Mouse (Mus musculus): ENCODE data around the gene Gmeb2.

Gmeb2 gene

DNA sequence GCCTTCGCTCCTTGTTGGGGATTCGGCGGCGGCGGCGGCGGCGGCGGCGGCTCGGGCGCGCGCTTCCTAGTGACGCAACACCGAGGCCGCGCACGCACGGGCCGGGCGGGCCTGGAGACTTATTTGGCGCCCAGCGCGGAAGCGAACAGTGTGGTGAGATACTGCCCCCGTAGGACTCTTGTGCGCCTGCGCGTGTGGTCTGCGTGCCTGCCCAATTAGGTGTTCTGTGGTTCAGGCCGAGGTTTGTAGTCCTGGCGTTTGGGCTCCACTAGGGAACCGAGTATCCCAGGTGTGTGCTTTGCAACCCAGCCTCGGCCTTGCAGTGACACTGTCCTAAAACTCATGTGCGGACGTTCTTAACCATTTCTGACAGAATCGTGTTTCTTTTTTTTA is at the start of gene Gmeb2:
Gene Gmeb2, minus strand, starts transcription at position 78 of the 393 bp plus-strand sequence.
- peak; percentile 95 for DNase-seq

DNA sequence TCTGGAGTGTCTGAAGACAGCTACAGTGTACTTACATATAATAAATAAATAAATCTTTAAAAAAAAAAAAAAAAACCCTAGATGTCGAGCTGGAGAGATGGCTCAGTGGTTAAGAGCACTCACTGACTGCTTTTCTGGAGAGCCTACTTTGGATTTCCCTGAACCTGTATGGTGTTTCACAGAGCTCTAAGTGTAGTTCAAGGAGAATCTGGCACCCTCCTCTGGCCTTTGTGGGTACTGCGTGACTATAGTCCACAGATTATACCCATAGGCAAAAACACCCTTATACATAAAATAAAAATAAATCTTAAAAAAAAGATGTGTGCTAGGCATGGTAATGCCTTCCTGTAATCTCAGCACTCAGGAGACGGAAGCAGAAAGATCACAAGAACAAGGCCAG is 46.2 kb upstream of the Gmeb2 start:
- peak; percentile 72 for DNase-seq

DNA sequence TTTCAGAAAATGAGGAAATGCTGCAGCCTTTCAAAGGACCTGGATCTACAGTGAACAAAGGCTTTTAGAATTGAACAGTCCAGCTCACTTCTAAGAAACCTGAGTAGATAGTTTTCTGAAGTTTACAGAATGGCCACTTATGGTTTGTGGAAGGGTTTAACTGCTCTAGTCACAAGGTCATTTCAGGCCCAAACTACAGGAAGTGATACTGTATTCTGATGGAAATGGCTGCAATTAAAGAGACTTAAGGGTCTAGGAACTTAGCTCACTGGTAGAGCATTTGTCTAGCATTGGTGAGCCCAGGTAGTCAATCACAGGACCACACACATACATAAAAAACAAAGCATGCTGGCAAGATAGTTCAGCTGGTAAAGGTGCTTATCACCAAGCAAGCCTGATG is 44.7 kb upstream of the Gmeb2 start:
- no peak for DNase-seq

DNA sequence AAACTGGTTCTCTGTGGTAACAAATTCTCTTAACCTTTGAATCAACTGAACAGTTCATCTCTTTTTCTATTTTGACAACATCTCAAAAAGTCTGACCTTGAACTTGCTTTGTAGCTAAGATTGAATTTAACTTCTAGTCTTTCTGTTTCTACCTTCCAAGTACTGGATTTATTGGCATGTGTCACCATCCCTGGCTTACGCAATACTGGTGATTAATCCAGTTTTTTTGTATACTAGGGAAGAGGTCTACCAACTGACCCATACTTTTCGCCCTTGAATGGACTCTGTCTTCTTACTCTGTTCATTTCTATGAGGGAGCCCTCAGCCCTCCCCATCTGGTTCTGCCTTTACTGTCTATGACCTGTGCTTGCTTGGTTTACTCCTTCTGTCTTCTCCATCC is 38.3 kb upstream of the Gmeb2 start:
- no peak for DNase-seq

DNA sequence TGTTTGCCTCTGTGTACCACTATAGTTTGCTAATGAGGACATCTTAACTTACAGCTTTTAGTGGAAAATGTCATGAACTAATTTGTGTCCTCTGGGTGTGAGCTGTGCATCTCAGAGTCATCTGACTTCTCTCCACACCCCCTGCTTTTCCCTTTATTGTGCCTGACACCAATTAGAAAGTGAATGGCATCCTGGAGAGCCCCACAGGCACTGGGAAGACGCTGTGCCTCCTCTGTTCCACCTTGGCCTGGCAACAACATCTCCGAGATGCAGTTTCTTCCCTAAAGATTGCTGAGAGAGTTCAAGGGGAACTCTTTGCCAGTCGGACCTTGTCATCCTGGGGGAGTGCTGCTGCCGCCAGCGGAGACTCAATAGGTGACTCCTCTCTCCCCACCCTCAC is 34.3 kb upstream of the Gmeb2 start:
- no peak for DNase-seq

DNA sequence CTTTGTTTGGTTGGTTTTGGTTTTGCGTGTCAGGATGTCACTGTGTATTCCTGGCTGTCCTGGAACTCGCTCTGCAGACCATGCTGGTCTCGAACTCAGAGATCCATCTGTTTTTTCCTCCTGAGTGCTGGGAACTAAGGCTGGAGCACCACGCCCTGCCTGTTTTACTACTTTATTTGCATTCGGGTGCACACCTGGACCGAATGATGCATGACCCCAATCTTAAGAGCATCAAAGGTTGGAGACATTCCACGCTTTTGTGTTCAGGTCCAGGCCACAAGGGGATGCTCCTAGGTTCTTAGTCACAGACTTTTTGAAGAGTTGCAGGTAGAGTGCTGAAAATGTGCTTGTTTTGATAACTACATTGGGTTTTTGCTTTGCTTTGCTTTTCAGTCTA is 32.3 kb upstream of the Gmeb2 start:
- no peak for DNase-seq

DNA sequence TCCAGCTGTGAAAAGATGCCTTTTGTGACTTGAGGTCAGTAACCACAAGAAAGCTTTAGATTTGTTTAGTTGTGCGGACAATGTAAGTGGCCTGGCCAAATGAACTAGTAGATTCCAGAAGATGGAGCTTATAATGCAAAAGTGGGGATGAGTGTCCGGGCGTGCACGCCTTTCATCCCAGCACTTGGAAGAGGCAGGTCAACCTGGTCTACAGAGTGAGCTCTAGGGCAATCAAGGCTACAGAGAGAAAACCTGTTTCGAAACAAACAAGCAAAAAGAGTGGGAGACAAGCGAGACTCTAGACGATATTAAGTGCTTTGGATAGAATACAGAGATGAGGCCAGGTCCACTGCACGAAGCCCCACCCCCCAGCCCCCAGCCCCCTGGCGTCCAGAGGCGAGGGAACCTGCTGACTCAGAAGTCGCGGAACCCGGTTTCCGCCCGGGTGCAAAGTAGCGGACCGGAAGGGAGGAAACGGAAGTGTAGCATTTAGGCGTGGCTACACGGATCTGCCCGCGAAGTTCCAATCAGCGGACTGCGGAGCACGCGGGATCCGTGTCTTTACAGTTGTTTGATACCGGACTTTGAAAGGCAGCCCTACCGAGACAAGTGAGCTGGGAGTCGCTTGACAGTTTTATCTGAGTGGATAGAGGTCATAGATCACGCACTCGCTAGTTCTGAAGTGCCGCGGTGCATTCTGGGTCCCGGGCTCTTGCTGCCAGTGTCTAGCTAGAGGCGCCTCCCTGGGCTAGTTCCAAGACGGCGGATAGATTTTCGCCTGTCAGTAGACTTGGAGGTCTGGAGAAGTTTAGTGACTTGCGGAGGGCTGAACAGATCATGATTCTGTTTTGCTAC is 31.6 kb upstream of the Gmeb2 start, which contains the start of gene Rtel1:
Gene Rtel1, plus strand, starts transcription at position 492 of the 855 bp plus-strand sequence.
- DNase-seq = peak; percentile 91

DNA sequence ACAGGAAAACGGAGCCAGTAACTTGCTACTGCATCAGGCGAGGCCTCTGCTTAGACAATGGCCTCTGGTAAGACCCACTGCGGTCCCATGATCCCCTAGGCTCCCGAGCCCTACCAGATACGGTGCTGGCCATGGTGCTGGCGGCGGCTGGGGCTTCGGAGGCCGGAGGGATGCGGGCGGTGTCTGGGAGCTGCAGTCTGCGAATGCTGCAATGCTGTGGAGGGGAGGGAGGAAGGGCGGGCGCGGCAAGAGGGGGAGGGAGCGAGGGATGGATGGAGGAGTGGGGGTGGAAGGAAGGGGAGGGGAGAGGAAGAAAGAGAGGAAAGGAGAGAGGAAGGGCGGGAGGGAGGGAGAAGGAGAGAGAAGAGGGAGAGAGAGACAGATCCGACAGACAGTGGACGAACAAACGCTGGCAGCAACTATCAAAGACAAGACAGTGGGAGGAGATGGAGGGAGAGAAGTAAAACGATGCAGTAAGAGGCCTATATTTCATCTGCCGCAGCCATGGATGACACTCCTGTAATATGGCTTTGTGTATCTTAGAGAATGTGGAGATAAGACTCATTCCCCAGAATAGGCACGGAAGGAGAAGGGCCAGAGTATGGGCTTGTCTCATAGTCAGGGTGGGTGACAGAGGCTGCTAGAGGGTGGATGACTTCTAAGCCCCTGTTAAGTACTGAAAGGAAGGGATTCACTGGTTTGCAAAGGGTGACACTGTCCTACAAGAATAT is 26.4 kb upstream of the Gmeb2 start, which contains the start of gene Stmn3:
Gene Stmn3, minus strand, starts transcription at position 421 of the 731 bp plus-strand sequence.
- DNase-seq = peak; percentile 75

DNA sequence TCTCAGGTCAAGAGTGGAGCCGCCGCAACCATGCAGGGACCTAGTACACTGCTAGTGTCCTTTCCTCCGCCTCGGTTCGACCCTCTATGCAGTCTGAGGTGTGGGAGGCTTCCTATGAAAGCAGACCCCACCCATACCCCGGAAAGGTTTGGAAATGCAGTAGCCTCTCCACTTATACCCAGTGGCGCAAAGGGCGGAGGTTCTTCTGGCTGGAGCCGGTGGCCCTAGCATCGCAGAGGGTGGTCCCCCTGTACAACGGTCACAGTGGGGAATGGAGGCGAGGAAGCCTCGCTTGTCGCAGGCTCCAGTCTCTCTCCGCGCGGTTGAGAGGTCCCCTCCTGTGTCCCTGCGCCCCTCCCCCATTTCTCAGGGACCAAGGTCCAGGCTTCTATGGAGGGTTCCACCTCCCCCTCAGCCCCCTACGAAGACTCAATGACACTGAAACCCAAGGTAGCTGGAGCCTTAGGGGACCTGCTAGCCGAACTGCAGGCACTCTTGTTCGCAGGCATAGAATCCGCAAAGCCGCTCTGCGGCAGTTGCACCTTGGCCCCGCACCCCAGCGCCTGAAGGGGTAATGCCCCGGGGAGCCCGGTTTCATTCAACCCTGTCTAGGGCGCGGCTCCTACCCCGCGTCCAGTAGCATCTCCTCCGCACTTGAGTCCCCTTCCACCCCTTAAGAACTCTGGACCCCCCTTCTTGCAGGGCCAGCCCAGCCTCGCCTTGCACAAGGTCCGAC is 25.7 kb upstream of the Gmeb2 start:
- DNase-seq = no peak

DNA sequence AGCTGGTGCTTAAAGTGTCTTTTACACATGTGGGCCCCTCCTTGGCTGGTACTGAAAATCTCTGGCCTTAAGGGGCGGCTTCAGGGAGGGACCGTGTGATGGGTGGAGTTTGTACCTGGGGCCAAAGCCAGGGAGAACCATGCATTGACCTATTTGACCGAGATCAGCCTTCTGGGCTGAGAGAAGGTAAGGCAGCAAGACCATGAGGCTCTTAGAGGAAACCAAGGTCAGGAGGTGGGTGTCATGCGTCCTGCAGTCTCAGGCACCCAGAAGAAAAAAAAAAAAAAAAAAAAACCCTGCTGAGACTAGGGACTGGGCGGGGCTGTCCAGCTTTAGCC is 25.1 kb upstream of the Gmeb2 start:
- no peak for DNase-seq

DNA sequence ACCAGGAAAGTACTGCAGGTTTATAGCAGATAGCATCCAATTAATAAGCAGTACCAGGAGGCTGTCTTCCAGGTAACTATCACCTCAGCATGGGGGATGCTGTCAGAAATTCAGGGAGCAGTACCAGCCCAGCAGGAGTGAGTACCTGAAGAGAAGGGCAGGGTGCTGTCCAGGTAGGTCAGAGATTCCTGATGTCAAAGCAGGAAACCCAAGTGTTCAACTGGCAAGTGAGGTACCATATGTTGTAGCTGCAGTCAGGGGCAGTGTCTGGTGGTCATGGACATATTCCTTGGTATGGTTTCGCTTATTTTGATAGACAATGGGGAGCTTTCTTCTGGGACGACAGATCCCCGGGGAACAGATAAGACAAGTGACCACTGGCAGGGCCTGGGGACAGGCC is 24.6 kb upstream of the Gmeb2 start:
- DNase-seq = no peak

DNA sequence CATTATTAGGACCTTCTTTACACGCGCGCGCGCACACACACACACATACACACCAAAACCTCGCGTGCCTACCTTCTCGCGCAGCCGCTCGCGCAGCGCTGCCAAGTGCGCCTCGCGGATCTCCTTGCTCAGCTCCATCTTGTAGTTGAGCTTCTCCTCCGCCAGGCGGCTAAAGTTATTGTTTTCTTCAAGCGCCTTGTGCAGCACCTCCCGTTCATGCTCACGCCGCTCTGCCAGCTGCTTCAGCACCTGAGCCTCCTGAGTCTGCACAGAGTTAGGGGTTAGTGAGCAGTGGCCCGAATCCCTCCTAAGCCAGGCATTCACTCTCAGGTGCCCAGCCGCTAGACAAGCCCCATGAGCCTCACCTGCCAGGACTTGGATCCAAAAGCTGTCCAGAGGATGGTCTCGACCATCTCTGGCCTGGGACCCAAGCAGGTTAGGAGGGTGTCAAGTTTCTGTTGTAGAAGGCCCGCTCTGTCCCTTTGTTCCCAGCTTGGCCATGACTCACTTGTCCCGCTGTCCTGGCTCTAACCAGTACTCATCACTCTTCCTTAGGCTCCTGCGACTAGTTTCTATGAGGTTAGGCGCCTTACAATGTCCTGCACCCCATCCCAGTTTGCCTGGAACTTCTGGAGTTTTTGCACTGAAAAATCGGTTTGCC is 19.4 kb upstream of the Gmeb2 start:
- peak; percentile 66 for DNase-seq

DNA sequence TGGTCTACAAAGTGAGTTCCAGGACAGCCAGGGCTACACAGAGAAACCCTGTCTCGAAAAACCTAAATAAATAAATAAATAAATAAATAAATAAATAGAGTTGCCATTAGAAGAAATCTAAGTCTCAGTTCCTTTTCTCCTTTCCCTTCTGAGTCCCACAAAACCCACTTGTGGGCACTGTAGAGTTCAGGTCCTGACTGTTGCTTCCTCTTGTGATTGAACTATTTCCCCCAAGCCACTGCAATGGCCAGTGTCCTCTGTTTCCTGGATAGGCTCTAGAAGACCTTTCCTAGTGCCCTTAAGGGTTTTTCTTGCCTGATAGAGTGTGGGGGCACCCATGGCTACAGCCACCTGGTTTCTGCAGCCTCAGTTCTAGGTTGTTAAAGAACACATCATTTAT is 17.1 kb upstream of the Gmeb2 start:
- no peak for DNase-seq

DNA sequence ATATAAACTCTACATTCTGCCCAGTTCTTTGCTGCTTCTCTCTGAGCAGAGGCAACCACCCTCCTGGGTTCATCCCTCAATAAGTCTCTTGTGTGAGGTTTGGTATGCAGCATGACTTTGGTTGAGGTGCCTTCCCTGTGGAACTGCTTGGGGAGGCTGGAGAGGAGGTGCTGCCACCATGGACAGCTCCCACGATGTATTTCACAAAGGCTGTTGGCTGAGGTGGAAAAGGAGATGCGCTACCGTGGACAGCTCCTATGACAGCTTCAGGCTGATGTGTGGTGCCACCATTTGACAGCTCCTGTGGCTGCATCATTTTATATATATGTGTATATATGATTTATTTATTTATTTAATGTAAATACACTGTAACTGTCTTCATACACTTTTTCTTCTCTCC is 14.2 kb upstream of the Gmeb2 start:
- peak; percentile 28 for DNase-seq

DNA sequence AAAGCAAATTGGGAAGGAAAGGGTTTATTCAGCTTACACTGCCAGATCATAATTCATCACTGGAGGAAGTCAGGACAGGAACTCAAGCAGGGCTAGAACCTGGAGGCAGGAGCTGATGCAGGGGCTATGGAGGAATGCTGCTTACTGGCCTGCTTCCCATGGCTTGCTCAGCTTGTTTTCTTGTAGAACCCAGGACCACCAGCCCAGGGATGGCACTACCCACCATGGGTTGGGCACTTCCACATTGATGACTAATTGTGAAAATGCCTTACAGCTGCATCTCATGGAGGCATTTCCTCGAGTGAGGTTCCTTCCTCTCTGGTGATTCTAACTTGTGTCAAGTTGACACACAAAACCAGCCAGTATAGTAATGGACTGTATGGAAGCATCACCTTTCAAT is 3.1 kb upstream of the Gmeb2 start:
- DNase-seq = no peak

DNA sequence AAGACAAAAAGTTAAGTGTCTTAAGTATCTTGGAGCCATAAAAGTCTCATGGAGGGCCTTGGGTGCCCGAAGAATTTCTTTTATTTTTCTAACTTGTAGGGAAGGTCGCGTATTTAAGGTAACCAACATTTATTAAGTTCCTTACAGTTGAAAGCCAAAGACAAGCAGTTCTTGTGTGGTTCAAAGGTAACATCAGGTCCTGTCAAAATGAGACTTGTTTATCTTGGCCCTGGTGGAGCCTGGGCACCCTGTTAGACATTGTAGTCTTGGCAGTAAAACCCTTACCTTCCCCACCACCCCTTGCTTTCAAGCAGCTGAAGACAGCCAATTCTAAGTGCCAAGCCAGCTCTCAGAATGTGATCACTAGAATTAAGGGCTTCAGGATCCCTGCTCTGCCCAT is 856 bp upstream of the Gmeb2 start:
- DNase-seq = no peak

DNA sequence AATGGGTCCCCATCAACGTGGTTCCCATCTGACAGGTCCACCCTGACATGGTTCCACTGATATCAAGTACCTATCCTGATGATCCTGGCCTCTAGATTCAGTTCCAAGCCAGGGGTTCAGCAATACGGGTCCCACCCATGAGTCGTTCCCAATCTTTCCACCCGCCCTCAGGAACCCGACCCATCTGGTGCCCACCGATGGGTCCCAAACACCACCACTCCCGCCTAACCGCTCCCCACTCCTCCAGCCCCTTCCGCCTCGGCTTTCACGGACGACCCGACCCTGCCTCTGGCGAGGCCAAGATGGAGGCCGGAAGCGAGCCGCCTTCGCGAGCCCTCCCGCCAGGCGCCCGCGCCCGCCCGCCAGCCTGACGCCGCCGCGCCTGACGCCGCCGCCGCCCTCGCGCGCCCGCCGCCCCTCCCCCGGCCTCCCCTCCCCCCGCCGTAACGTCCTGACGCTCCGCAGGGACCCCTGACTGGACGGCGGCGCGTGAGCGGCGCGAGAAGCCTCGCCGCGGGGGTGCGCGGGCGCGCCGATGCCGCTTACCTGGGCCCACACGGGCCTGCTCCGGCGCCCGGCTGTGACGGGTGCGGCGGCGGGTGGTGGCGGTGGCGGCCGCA is 387 bp downstream of the Gmeb2 start:
- DNase-seq = peak; percentile 87

DNA sequence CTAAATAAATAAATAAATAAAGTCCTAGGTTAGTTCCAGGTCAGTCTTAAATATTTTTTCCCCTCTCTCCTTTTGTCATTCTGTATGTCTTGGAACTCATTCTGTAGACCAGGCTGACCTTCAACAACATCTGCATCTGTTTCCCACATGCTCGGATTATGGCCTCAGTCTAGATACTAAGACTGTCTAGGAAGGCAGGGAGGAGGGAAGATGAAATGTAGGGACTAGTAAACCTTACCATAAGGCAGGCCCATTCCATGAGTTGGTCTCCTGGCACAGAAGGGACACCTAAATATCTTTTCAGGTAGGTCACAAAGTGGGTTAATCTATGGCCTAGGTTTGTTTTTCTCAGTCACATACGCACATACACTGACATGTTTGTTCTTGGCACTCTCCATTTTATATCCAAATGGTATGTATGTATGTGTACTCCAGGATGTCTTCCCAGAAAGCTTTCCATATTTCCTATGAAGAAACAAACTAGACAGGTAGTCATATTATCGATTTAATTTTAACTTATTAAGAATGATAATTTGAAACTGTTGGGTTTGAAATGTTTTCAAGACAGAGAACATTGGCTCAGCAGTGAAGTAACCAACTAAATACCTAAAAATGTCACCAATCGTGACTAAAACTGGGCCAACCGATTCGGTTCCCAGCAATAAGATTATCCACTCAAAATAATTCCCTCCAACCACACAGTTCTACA is 1.1 kb downstream of the Gmeb2 start:
- no peak for DNase-seq

DNA sequence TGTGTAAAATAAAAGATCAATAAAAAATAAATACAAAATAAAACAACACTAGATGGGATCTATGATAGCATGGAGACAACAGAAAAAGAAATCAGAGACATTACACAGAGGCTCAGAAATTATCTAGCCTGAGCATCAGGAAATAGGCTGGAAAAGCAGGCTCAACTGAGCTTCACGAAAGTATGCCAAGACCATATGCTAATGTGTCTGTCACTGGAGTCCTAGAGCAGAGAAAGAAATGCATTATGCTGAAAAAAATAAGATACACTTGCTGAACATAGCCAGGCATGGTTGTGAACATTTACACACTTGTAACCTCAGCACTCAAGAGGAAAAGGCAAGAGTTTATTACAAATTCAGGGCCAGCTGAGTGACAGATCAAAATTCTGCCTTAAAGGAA is 7.9 kb downstream of the Gmeb2 start:
- no peak for DNase-seq

DNA sequence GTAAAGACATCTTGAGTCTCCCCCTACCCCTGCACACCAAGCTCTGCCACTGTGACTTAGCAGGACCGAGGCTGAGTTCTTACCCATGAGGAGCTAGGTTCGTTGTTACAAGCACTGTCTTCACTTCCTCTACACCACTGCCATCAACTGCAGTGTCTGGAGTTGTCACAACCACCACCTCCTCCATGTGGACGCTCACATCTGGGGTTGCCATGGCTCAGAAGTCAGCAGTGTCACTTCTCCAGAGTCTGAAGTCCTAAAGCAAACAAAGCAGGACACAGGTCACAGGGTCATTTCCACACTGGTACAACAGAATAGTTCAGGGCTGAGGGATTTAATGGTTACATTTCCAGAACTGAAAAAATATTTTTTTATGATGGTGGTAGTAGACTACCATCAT is 10.0 kb downstream of the Gmeb2 start:
- DNase-seq = no peak

DNA sequence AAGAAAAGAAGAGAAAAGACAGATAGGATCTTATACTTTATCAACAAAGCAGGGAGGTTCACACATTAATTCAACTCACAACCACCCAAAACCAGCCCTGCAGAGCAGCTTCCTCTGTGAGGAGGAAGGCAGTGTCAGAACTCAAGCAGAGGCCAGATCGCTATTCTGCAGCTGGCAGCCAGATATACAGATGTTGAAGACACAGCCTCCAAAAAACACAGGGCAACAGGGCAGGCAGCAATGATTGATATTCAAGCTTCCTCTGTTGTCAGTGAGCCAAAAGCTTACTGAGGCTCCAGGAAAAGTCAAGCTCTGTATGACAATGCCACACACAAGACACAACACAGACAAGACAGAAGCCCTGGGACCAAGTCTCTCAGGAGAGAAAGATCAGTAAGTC is 11.1 kb downstream of the Gmeb2 start:
- peak; percentile 62 for DNase-seq

DNA sequence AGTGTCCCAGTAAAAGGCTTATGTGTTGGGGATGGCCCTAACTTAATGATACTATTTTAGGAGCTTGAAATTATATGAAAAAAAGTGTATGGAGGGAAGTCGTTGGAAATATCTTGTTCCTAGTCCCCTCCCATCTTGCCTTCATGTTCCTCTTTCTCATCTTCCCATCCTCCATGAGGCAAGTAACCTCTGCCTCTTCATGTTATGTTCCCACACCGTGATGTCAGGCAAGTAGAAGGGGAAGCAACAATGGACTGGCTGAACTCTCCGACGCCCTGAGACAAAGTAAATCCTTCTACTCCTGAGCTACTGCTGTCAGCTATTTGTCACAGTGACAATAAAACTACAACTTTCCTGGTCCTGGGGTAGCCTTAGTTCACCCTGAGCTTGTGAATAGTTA is 13.2 kb downstream of the Gmeb2 start:
- no peak for DNase-seq

Data from lung, postnatal 10 days (tissue).